Mouse (Mus musculus): ENCODE data around the gene Vmn1r194.
"Not testable (repeated sequence)": the region's sequence is repeated elsewhere in the genome, so short reads cannot be mapped to it uniquely, and the experiment has no call there.

Vmn1r194 gene

GRCm38 (mm10) chr13:22243915-22244314 lies at the start of gene Vmn1r194:
Vmn1r194 (plus strand) TSS chr13:22244215.
- DNase-seq, result no peak

- not testable (repeated sequence) for DNase-seq
Observed at GRCm38 (mm10) chr13:22223060-22223459, 21.0 kb upstream of the Vmn1r194 start, which contains the start of gene Vmn1r193. Vmn1r193 (minus strand) TSS chr13:22223160.

GRCm38 (mm10) chr13:22270222-22270621 lies 26.2 kb downstream of the Vmn1r194 start, which contains the start of gene Vmn1r195:
Vmn1r195 (plus strand) TSS chr13:22270522.
- DNase-seq, result not testable (repeated sequence)

- no peak for DNase-seq
Observed at GRCm38 (mm10) chr13:22271721-22272120, 27.7 kb downstream of the Vmn1r194 start.

- no peak for DNase-seq
Observed at GRCm38 (mm10) chr13:22284578-22284977, 40.6 kb downstream of the Vmn1r194 start.

GRCm38 (mm10) chr13:22289620-22290019 lies 45.6 kb downstream of the Vmn1r194 start, which contains the start of gene Vmn1r196:
Vmn1r196 (plus strand) TSS chr13:22289920.
- no peak for DNase-seq

Data from liver (tissue).